Mouse (Mus musculus): ENCODE measurements around the gene Trpm3.

Trpm3 gene

GRCm38 (mm10) chr19:22859644-22860043 is 720.8 kb downstream of the Trpm3 start:
- DNase-seq (ENCODE audit: low spot score) = no peak

DNA sequence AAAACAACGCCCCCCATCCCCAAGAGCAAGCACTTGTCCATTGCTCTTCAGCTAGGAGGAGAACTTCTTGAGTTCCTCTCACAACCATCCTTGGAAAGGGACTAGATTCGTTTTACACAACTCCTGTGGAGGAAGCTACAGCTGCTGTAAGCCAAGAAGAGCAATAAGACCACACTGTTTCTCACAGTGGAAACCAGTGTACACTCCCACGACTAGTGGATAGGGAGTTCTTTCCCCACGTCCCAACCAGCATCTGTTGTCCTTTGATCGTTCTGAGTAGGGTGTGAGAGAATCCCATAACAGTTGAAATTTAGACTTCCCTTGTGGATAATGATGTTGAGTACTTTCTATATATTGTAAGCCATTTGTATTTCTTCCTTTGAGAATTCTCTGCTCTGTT is 728.6 kb downstream of the Trpm3 start:
- DNase-seq (ENCODE audit: low spot score) = no peak

DNA sequence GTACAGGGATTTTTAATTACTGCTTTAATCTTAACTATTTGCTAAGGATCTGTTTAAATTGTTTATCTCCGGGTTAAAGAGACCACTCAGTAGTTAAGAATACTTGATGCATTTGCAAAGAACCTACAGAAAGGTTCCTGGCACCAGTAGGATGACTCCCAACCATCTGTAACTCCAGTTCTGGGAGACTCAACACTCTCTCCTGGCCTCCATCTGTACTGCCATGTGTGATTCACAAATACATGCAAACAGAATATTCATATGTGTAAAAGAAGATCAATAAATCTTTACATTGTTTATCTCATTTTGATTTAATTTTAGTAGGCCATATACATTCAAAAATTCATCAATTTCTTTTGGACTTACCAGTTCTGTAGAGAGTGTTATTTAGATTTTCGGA is 731.0 kb downstream of the Trpm3 start:
- no peak for DNase-seq (ENCODE audit: low spot score)

- DNase-seq (ENCODE audit: low spot score) = no peak
Observed at GRCm38 (mm10) chr19:22872456-22872855, 733.6 kb downstream of the Trpm3 start.

DNA sequence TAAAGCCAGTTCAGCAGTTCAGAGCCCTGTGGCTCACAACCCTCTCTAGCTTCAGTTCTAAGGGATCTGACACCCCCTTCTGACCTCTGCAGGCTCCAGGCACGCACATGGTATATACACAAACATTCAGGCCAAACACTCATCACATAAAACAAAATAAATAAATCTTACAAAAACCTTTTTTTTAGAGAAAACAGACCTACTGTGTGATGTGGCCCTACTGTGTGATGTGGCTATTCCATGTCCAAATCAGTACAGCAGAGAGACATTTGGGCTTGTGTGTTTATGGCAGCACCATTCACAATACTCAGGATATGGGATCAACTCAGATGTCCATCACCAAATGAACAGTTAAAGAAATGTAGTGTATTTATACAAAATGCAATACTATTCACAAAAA is 741.4 kb downstream of the Trpm3 start:
- no peak for DNase-seq (ENCODE audit: low spot score)

DNA sequence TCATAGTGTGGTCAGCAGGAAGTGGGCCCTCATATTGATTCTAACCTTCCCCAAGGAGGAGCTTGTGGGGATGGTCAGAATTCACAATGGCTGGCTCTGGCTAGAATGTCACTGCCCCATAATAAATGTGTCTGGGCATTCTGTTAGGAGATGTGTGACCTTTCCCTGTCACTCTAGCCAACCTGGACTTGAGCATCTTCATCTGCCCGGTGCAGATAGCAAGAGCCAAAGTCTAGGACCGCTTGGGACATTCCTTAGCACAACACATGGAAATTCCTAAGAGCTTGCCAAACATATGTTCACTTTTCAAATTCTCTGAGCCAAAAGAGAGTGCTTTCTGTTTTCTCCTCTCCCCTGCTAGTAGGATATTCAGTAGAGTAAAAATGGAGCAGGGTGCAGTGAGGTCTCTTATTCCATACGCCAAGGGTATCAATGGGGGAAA is 743.8 kb downstream of the Trpm3 start:
- DNase-seq (ENCODE audit: low spot score) = no peak

DNA sequence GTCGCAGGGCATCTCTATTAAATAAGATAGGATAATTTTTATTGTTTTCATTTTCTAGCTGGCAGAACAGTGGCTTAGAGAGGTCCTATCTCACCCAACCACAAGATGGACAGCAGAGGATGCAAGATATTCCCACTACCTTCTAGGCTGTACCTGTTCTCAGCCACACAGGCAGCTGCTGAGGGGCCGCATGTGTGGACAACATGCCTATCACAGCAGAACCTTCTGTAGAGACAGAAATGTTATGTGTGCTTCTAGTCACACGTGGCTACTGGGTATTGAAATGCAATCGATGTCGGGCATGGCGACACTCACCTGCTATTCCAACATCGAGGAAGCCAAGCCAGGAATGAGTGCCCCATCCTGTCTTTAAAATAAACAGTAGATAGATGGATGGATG is 744.3 kb downstream of the Trpm3 start:
- DNase-seq (ENCODE audit: low spot score) = no peak

- DNase-seq (ENCODE audit: low spot score) = peak; percentile 19
Observed at GRCm38 (mm10) chr19:22883744-22884317, 745.0 kb downstream of the Trpm3 start.

DNA sequence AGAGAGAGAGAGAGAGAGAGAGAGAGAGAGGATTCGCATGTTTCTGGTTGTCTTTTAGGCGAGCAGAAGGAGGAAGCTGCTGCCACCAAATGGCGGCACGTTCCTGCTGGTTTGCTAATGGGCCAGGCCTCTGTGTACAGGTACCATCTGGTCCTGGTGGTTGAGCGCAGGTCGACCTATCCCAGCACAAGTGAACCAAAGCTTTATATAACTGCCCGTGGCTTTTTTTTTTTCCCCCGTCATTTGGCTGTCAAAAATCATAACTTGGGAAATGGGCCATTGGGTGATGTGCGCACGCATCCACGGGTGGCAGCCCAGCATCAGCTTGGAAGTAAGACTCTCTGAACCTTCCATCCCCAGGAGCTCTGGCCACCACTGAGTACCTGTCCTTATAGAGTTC is 745.5 kb downstream of the Trpm3 start:
- no peak for DNase-seq (ENCODE audit: low spot score)

DNA sequence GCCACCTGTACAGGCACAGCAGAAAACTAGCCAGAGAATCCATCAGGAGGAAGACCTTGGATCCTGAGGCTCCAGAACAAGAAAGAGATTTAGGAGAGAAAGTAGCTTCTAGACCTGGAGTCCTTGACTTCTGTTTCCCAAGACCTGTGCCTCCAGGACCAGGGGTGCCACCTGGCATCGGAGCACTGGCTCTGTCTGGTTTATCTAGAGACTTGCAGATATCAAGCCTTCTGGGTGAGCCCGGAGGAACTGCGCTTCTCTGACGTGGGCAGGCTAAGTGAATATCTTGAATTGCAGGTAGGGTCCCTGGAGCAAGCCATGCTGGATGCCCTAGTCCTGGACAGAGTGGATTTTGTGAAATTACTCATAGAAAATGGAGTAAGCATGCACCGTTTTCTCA is 746.2 kb downstream of the Trpm3 start:
- no peak for DNase-seq (ENCODE audit: low spot score)

DNA sequence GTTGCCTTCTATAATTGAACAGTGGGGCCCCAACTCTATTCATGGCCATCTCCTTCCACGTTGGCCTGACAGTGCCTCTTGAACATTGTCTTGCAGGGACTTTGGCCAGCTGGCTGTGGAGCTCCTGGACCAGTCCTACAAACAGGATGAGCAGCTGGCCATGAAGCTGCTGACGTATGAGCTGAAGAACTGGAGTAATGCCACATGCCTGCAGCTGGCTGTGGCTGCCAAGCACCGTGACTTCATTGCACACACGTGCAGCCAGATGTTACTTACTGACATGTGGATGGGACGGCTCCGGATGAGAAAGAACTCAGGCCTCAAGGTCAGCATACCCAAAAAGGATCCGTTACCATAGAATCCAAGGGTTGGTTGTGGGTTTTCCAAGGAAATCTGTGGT is 763.0 kb downstream of the Trpm3 start:
- DNase-seq (ENCODE audit: low spot score) = no peak

- DNase-seq (ENCODE audit: low spot score) = no peak
Observed at GRCm38 (mm10) chr19:22902386-22902785, 763.5 kb downstream of the Trpm3 start.

GRCm38 (mm10) chr19:22905066-22905482 is 766.2 kb downstream of the Trpm3 start:
- peak; percentile 80 for DNase-seq (ENCODE audit: low spot score)

DNA sequence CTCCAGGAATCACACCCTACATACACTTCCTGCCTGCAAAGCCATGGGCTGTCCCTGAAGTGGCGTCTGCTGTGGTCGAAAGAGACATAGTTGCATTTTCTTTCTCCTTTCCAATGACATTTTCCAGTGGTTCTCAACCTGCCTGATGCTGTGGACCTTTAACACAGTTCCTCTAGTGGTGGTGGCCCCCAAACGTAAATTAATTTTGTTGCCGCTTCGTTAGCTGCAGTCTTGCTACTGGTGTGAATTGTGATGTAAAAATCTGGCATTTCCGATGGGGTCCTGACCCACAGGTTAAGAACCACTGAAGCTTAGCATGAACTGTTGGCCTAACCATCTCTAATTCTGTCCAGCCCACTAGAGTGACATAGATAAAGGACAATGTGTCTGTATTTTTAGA is 771.8 kb downstream of the Trpm3 start:
- no peak for DNase-seq (ENCODE audit: low spot score)

DNA sequence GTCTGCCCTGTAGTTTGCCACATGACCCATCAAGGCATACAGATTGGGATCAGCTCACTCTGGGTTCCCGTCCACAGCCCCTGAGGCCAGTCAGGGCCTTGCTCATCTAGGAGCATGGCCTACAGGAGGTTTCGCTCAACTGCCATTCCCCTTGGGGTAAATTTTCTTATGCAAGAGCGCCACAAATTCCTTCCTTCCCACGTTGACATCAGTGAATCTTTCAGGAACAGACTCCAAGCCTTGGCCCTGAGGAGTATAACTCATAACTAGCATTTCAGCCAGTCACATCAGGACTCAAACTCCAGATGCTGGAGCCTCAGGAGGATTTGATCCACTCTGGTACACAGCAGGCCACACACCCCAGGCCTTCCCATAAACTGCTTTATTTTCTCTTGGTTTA is 774.1 kb downstream of the Trpm3 start:
- DNase-seq (ENCODE audit: low spot score) = no peak

GRCm38 (mm10) chr19:22915868-22916642 is 777.2 kb downstream of the Trpm3 start:
- DNase-seq (ENCODE audit: low spot score) = peak; percentile 87

DNA sequence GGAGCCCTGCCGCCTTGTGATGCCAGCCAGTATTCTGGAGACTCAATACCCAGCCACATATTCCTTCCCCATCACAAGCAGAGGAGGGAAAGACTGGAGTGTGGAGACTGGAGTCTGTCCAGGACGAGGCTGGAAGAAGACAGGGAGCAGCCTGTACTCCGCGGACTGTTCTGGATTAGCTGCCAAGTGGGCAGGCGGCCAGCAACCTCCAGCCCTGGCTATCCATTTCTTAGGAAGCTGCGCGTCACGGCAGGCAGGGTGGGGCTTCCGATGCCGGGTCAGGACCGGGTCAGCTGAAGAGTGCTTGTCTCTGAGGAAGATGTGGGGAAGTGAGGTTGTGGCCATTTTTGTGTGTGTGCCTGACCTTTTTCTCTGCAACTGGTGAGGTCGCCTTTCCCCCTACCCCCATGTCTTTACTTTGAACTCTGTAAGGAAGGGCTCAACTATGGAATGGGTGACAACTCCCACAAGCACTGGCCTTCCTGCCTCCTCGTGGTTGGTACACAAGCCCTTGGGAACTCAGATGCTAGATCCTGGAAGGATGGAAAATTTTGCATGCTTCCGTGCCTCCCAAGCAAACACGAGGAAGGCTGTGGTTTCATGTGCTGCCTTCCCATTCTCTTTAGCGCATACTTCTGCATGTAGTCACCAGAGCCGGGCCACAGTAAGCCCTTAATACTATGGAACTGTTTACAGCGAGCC is 777.9 kb downstream of the Trpm3 start:
- peak; percentile 90 for DNase-seq (ENCODE audit: low spot score)

- no peak for DNase-seq (ENCODE audit: low spot score)
Observed at GRCm38 (mm10) chr19:22917345-22917735, 778.5 kb downstream of the Trpm3 start.

DNA sequence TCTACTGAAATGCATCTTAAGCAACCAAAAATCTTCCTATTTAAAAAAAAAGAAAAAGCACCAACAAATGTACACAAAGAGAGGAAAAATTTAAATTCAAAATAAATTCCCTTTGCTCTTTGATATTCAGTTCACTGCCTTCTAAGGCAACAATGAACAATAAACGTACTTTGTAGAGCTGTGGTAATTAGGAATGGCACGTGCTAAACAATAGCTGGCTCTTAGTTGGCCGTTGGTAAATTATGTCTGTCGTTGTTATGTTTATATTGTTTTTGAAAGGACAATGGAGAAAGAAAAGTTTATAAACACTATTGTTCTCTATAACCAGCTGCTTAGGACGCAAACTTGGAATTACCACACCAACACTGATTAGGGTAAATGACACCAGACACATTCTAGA is 782.1 kb downstream of the Trpm3 start:
- no peak for DNase-seq (ENCODE audit: low spot score)

DNA sequence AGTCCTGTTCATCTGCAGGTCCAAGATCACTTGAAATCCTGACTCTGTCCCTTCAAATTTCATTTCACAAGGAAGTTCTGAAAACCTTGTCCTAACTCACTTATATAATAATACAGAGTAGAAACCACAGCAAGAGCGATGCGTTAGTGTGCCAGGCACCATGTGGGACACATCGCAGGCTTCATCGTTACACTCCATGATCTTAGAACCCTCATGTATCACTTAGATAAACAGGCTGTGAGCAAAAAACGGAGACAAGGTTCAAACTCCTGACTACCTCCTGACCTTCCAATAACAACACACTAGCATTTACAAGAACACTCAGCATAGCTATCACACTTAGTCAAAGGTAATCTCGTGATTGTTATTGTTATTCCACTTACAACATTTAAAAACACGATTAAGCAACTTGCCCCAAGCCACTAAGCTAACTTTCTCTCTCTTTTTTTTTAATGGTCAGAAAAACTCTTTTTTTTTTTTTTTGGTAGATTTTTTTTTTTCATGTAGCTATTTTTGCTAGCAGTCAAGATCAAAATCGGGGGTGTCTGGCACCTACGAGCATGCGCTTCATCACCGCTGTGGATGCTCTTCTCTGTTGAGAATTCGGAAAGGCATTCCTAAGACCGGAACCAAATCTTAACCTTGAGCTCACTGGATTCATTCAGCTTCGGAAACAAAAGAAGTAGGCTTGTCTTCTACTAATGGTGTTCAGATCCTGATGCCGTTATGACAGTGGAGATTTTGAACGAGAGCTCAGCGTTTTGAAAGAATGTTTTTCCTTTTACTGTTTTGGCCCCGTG is 784.2 kb downstream of the Trpm3 start:
- no peak for DNase-seq (ENCODE audit: low spot score)

GRCm38 (mm10) chr19:22925284-22925683 is 786.4 kb downstream of the Trpm3 start:
- DNase-seq (ENCODE audit: low spot score) = no peak

- no peak for DNase-seq (ENCODE audit: low spot score)
Observed at GRCm38 (mm10) chr19:22926753-22927152, 787.9 kb downstream of the Trpm3 start.

All from MN1 (cell line).